ENCODE assay signal across 24 mouse cellular contexts in genomic region chr16:89905730-89906305, GRCm38 (mm10).
DNase-seq lines count a peak whose midpoint lies in the region; ATAC-seq lines count a peak whose summit lies in the region.
"Had no signal": no experiment of that assay in that cellular context is flagged by ENCODE, and none has a peak within 500 bp of the region (broad histone marks: within the 10 kb centered on the region; RNA-seq: fewer than 3 reads in every experiment).

No protein-coding gene starts in this region.

- peak; percentile 48 for ATAC-seq in common myeloid progenitor, adult 5-6 weeks (replicated peaks; ENCODE audit: low read depth, poor library complexity, severe bottlenecking)
- peak; percentile 64 for ATAC-seq in megakaryocyte-erythroid progenitor cell, adult 5-6 weeks (replicated peaks; ENCODE audit: low FRiP score, low TSS enrichment, poor library complexity, severe bottlenecking)
- ATAC-seq: forebrain, embryonic 15.5 days; intestine, embryonic 15.5 days; midbrain, embryonic 13.5 days had no signal

- DNase-seq in 416B (ENCODE audit: low read depth) = peak; percentile 34
- peak; percentile 71 for DNase-seq in CD4-positive, CD25-positive, alpha-beta regulatory T cell, adult 2 months (ENCODE audit: low read depth, low spot score)
- no peak for DNase-seq in adrenal gland, postnatal 4 days (ENCODE audit: low spot score in 2 of 2)
- no peak for DNase-seq in ovary, postnatal 14 days (ENCODE audit: low spot score)
- no peak for DNase-seq in frontal cortex, postnatal 36 days (ENCODE audit: low spot score in 2 of 2)
- DNase-seq in adrenal gland, adult (ENCODE audit: inconsistent age in 2 of 2, low spot score in 1 of 2) = no peak
- DNase-seq: adrenal gland, postnatal 25 days; B cell, adult 2 months; cerebellum, adult 8-10 months; cerebellum, postnatal 25 days; heart, postnatal 10 days; kidney, adult 2 months; kidney, postnatal 4 days; layer of hippocampus, adult 9-11 months; liver, embryonic 13.5 days; lung, adult 18-20 months; lung, postnatal 10 days; right cerebral cortex, postnatal 25 days; thymus, postnatal 4 days had no signal

Comparison
In these comparisons a context has a peak if more than half of its experiments do, and no peak if none do; other contexts are left out.
1. DNase-seq: peak in 416B (single experiment) and CD4-positive, CD25-positive, alpha-beta regulatory T cell, adult 2 months (single experiment); none in adrenal gland, postnatal 4 days (0 of 2), ovary, postnatal 14 days (single experiment), frontal cortex, postnatal 36 days (0 of 2) and adrenal gland, adult (0 of 2).